Mouse (Mus musculus): Measurements from ENCODE around the gene 2700097O09Rik. TPM values are rescaled to one million over a fixed set of nuclear protein-coding genes. Genes with fewer than 3 reads are reported as not detected.
"Not testable (repeated sequence)": the region's sequence is repeated elsewhere in the genome, so short reads cannot be mapped to it uniquely, and the experiment has no call there.

Gene 2700097O09Rik
- 9.1 and 11.2 TPM in 2 replicates for polyA plus RNA-seq (2012; ENCODE audit: insufficient read depth, insufficient read length, missing spikeins)

DNA sequence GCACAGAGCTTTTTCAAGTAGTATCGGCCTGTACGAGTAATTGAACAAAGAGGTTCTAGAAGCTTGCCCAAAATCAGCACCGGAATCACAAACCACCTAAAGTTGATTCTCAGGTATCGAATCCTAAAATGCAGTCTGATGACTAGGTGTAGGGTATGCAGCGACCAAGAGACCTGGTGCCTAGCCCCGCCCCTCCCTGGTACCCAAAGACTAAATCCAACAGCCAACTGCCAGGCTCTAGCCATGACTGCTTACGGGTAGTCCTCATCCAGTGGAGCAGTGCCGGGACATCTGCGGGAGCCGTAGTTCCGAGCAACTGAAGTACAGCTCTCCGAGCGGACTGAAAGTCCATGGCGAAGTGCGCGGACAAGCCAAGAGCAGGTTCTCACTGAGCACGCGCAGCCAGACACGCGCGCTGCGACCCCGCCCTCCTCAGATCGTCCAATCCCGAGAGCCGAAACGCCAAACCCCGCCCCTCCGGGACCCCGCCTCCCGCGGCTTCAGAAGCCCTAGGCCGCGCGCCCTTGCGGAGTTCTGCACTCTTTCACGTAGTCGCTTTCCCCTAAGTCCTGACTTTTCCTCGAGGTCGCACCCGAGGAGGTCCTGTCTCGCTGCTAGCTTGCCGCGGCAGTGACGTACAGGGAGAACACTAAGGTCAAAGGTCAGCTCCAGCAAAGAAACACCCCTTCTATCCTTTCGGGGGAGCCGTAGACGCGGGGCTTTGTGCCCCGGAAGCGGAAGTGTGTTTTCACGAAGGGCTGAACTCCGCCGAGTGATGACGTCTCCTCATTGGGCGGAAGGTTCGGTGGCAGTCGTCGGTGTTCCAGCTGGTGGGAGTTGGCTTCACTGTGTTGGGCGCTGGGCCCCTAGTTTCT, at the start of gene 2700097O09Rik, which contains the start of gene Srp54a:
2700097O09Rik (minus strand) TSS at position 385 of the 875 bp plus-strand sequence.
Srp54a (plus strand) TSS at position 537 of the 875 bp plus-strand sequence.
- H3K27ac ChIP-seq (replicated peaks; ENCODE audit: low read depth, low read length), result peak within 1 kb of the TSS; percentile 97
- not testable (repeated sequence) for H3K4me1 ChIP-seq (ENCODE audit: control insufficient read depth, insufficient read depth, insufficient read length, low read length)
- peak within 1 kb of the TSS; percentile 83 for H3K4me3 ChIP-seq (ENCODE audit: insufficient read depth, low read depth, low read length)

DNA sequence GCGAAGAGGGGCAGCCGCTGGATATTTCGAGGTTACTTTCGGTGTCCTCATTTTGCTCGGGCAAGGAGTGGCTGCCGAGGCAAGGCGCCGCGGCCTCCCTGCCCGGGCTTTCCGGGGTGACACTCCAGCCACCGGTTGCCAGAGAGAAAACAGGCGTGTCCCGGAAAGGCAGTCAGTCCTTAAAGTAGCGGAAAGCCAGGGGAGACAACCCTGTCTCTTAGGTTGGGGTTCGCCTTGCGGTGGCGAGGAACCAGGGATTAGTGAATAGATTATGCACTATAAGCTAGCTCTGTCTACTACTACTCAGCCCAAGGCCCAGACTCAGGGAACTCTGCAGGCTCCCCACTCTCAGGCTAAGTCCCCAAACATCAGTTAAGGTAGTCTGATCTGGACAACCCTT, 44.8 kb upstream of the 2700097O09Rik start:
- H3K27ac ChIP-seq (replicated peaks; ENCODE audit: low read depth, low read length); H3K4me3 ChIP-seq (ENCODE audit: insufficient read depth, low read depth, low read length); H3K4me1 ChIP-seq (ENCODE audit: control insufficient read depth, insufficient read depth, insufficient read length, low read length): not testable (repeated sequence)

DNA sequence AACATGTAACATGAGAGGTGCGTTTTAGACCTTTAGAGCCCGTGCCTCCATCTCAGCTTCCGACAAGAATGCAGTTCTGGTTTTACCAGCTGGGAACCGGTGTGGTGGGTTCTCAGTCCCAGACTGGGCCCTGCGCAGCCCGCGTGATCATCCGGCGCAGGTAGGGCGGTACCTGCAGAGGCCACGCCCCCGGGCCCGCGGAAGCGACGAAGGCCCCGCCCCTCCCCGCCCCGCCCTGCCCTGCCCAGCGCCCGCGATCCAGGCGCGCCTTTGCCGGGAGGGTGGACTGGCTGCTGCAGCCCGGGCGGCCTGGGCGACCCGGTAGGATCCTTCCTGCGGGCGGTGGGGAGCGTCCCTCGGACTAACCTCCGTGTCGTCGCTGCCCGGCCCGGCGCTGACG, 44.3 kb upstream of the 2700097O09Rik start, which contains the start of gene Fam177a:
Fam177a (plus strand) TSS at position 228 of the 400 bp plus-strand sequence.
- not testable (repeated sequence) for H3K4me3 ChIP-seq (ENCODE audit: insufficient read depth, low read depth, low read length); H3K4me1 ChIP-seq (ENCODE audit: control insufficient read depth, insufficient read depth, insufficient read length, low read length); H3K27ac ChIP-seq (replicated peaks; ENCODE audit: low read depth, low read length)

DNA sequence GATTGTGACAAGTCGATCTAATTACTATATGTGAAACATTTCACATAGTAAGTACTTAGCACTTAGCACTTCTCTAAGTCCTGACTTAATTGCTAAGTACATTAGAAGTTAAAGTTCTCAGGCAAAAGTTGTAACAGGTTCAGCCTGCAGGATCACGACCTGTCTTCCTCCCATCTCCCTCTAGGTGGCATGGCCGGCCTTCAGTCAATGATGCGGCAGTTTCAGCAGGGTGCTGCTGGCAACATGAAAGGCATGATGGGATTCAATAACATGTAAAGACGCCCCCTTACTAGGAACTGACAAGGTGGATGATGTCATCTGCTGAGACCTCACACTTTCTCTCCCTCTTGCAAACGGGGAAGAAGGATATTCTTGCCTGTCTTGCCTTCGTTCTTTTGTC, 32.7 kb upstream of the 2700097O09Rik start:
- H3K27ac ChIP-seq (replicated peaks; ENCODE audit: low read depth, low read length); H3K4me3 ChIP-seq (ENCODE audit: insufficient read depth, low read depth, low read length); H3K4me1 ChIP-seq (ENCODE audit: control insufficient read depth, insufficient read depth, insufficient read length, low read length): not testable (repeated sequence)

DNA sequence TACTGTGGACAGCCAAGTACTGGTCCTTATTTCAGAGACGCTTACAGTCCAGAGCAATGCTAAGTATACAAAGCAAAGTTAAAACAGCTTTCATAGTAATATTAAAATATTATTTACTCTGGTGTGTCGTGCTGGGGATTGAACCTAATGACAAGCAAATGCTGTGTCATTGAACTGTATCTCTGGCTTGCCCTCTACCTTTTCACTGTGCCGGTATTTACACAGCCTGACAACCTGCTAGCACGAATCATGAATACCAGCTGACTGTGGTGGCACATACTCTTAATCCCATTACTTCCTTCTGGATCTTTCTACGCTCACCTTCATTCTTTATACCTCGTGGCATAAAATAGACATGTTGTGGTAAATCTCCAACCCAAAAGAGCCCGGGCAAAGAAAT, 12.2 kb upstream of the 2700097O09Rik start:
- not testable (repeated sequence) for H3K4me1 ChIP-seq (ENCODE audit: control insufficient read depth, insufficient read depth, insufficient read length, low read length); H3K27ac ChIP-seq (replicated peaks; ENCODE audit: low read depth, low read length); H3K4me3 ChIP-seq (ENCODE audit: insufficient read depth, low read depth, low read length)

DNA sequence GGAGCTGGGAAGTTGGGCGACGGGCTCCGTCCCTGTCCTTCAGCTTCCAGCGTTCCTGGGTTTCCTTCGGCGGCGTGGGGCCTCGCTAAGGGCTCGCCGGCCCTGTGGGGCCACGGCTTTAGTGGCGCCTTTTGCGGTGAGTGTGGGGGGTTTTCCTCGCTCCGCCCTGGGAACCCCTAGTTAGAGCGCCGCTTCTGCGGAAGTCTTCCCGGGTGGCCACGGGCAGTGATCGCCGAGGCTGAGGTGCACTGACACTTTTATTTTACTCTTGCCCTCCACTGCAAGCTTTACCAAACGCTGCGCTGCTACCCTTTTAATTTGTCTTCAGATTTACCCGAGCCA, 662 bp upstream of the 2700097O09Rik start:
- H3K4me3 ChIP-seq (ENCODE audit: insufficient read depth, low read depth, low read length), result peak overlapping the region; percentile 83
- H3K4me1 ChIP-seq (ENCODE audit: control insufficient read depth, insufficient read depth, insufficient read length, low read length), result not testable (repeated sequence)
- peak overlapping the region; percentile 77 for H3K27ac ChIP-seq (replicated peaks; ENCODE audit: low read depth, low read length)

DNA sequence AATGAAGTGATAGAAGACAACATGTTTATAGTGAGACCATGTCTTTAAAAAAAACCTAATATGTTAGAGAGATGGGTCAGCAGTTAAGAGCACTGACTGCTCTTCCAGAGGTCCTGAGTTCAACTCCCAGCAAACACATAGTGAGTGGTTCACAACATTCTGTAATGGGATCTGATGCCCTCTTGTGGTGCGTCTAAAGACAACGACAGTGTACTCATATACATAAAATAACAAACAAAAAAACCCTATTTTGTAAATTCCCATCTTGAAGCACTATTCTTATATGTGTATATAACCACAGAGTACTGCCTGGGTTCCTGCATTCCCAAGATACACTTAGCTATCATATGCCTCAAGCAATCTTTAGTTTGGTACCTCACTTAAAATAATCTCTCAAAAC, 1.2 kb downstream of the 2700097O09Rik start:
- not testable (repeated sequence) for H3K27ac ChIP-seq (replicated peaks; ENCODE audit: low read depth, low read length); H3K4me3 ChIP-seq (ENCODE audit: insufficient read depth, low read depth, low read length); H3K4me1 ChIP-seq (ENCODE audit: control insufficient read depth, insufficient read depth, insufficient read length, low read length)

DNA sequence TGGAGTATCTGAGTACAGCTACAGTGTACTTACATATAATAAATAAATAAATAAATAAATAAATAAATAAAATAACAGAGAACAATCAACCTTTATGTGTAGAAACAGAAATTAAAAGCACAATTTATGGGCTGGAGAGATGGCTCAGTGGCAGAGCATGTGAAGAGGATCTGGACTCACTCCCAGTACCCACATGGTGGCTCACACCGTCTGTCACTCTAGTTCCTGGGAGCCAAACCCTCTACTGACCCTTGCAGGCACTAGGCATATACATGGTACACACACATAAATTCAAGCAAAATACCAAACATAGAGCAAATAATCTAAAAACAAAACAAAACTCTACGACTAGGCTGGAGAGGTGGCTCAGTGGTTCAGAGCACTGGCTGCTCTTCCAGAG, 4.6 kb downstream of the 2700097O09Rik start:
- no peak overlapping the region for H3K4me3 ChIP-seq (ENCODE audit: insufficient read depth, low read depth, low read length)
- no peaks in the 10 kb centered on the region for H3K4me1 ChIP-seq (ENCODE audit: control insufficient read depth, insufficient read depth, insufficient read length, low read length)
- no peak overlapping the region for H3K27ac ChIP-seq (replicated peaks; ENCODE audit: low read depth, low read length)

DNA sequence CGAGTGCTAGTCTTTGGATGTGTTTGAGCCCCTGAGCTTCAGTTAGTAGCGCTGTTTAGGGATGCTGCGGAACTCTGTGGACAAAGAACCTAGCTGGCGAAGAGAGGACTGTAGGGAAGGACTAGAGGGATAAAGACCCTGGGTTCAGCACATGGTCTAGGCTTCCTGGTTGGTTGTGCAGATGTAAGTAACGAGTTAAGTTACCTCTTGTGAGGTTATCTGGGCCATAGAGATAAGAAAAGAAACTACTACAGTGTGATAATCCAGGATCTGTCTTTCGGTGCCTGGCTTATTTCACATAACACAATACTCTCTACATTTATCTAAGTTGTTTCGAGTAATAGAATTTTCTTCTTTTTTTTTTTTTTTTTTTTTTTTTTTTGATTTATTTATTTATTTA, 6.2 kb downstream of the 2700097O09Rik start:
- H3K27ac ChIP-seq (replicated peaks; ENCODE audit: low read depth, low read length), result no peak overlapping the region
- H3K4me3 ChIP-seq (ENCODE audit: insufficient read depth, low read depth, low read length), result no peak overlapping the region
- no peaks in the 10 kb centered on the region for H3K4me1 ChIP-seq (ENCODE audit: control insufficient read depth, insufficient read depth, insufficient read length, low read length)

DNA sequence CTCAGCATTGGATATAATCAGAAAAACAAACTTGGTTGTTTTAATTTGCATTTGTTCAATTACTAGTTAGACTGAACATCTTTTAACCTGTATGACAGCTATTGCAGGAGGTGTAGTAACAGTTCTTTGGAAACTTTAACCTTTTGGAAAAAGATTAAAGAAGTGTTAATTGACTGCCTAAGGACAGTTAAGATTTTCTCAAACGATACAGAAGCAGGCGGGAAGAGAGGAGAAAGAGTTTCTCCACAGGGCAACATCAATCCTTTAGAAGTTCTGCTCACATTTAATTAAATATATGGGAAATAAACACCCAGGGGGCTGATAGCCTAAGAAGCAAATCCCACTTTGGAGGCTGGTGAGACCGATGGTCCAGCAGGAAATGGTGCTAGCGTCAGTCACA, 7.4 kb downstream of the 2700097O09Rik start:
- Histone ChIP-seq H3K4me3 (ENCODE audit: insufficient read depth, low read depth, low read length) (no peak overlapping the region), H3K27ac (replicated peaks; ENCODE audit: low read depth, low read length) (no peak overlapping the region), H3K4me1 (ENCODE audit: control insufficient read depth, insufficient read depth, insufficient read length, low read length) (no peaks in the 10 kb centered on the region)

DNA sequence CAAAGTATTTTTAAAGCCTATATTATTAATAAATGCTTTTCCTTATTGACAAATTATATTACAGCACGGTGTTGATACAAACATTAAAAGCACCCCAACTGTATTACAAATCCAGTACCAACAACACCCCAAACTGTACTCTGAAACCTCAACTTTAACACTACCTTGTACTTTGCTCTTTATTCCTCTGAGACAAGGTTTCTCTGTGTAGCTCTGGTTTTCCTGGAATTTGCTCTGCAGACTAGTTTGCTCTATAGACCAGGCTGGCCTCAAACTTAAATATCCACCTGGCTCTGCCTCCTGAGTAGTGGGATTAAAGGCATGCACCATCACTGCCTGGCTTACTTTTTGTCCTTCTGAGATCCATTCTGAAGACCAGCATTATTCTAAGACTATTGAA, 17.8 kb downstream of the 2700097O09Rik start:
- Histone ChIP-seq H3K4me1 (ENCODE audit: control insufficient read depth, insufficient read depth, insufficient read length, low read length) (peaks cover 5% of the 10 kb centered on the region; the same call in 1 of the 2 replicates), H3K4me3 (ENCODE audit: insufficient read depth, low read depth, low read length) (no peak overlapping the region), H3K27ac (replicated peaks; ENCODE audit: low read depth, low read length) (no peak overlapping the region)

DNA sequence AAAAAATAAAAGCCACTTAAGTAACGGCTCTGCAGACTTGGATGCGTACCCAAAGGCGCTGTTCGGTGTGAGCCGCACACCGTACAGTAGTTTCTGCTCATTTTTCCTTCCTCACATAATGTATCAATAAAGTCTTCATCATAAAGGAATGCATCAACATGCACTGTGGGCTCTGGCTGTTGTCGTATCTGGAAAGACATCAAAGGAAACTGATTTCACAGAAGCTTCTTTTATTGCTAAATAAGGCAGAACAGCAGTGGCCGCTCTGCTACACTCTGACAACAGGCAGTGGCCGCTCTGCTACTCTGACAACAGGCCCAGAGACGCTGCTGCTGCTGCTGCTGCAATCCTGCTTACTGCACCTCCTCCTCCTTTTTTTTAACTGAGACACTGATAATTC, 18.9 kb downstream of the 2700097O09Rik start:
- 0 out of 2 replicates have a peak overlapping the region, but pooled peaks have one; percentile 3 for H3K27ac ChIP-seq (replicated peaks; ENCODE audit: low read depth, low read length)
- peaks cover 5% of the 10 kb centered on the region; the same call in 1 of the 2 replicates for H3K4me1 ChIP-seq (ENCODE audit: control insufficient read depth, insufficient read depth, insufficient read length, low read length)
- H3K4me3 ChIP-seq (ENCODE audit: insufficient read depth, low read depth, low read length), result no peak overlapping the region

DNA sequence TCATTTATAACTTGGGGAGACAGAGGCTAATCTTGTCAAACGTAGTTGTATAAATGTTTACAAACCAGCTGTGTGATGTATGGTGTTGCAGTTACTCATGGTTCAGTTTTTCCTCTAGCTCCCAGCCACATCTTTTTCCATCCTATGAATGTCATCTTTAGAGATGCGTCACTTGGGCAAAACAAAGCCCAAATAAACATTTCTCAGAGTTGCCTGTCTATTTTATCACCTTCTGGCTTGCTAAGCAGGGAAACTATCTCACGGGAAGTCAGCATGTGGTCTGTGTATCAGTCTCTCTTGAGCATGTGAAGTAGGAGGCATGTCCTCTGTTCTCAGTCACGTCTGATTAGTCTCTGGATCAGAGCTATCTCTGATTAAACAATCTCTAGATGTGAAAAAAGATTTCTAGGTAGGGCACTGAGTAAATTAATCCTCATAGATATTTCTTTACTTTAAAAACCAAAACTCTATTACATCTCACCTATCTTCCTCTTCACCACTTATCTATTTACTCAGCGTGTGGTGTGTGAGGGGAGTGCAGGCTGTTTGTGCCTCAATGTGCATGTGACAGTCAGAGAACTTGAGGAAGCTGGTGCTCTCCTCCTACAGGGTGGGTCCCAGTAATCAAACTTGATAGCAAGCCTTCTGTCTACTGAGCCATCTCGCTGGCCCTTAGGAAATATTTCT, 19.6 kb downstream of the 2700097O09Rik start:
- peak overlapping the region; percentile 80 for H3K27ac ChIP-seq (replicated peaks; ENCODE audit: low read depth, low read length)
- H3K4me1 ChIP-seq (ENCODE audit: control insufficient read depth, insufficient read depth, insufficient read length, low read length), result peaks cover 5% of the 10 kb centered on the region; the same call in 1 of the 2 replicates
- H3K4me3 ChIP-seq (ENCODE audit: insufficient read depth, low read depth, low read length), result no peak overlapping the region

DNA sequence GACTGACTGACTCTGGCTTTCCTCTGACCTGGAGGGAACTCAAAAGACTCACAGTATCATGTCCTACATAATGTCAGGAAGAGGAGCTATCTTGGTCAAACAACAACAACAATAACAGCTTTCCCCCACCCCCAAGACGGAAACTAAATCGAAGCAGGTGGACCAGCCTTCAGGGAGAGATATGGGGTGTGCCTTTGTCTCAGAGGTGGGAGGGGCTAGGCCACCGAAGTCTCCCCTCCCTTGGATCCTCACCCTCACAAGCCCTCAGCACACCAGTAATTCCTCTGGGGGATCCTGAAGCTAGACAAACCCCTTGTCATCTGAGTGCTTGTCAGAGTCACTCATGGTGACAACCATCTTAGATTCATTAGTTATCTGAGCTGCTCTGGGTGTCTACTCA, 20.1 kb downstream of the 2700097O09Rik start:
- peak overlapping the region; percentile 80 for H3K27ac ChIP-seq (replicated peaks; ENCODE audit: low read depth, low read length)
- peaks cover 7% of the 10 kb centered on the region; the same call in 1 of the 2 replicates for H3K4me1 ChIP-seq (ENCODE audit: control insufficient read depth, insufficient read depth, insufficient read length, low read length)
- no peak overlapping the region for H3K4me3 ChIP-seq (ENCODE audit: insufficient read depth, low read depth, low read length)

DNA sequence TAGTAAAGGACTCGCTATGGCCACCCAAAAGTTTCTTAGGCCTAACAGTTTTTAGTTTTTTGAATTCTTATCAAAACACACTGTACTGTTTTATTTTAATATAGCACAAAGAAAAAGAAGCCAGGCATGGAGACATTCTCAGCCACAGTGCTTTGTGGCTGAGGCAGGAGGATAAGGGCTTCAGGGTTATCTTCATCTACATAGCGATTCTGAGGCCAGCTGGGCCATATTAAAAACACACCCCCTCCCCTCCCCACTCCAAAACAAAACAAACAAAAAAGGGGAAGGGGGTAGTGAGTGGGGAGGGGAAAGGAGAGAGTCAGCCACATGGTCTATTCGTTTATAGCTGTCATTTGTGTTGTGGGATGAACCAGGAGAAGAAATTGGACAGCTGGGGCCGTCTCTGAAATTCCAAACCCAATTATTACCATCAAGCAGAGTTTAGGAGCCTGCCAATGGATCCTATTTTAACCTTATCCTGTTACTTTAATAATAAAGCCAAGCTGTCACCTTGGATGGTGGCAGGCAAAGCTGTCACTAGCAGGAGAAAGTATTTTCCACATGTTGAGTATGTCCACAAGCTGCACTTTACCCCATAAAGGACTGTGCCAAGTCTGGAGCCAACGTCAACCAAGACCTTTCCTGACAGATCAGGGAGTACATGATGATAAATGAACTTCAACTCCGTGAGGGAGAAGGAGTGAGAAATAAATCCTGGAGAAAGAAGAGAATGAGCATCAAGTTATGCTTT, 20.9 kb downstream of the 2700097O09Rik start:
- peaks cover 7% of the 10 kb centered on the region; the same call in 1 of the 2 replicates for H3K4me1 ChIP-seq (ENCODE audit: control insufficient read depth, insufficient read depth, insufficient read length, low read length)
- no peak overlapping the region for H3K4me3 ChIP-seq (ENCODE audit: insufficient read depth, low read depth, low read length)
- H3K27ac ChIP-seq (replicated peaks; ENCODE audit: low read depth, low read length), result peak overlapping the region; percentile 81
